Mouse (Mus musculus): ENCODE measurements around the gene Prr18. TPM values are rescaled to one million over a fixed set of nuclear protein-coding genes. Genes with fewer than 3 reads are reported as not detected.
A peak's percentile ranks its signal among the peaks of the same experiment; 100 is the strongest.

Gene Prr18
- polyA plus RNA-seq, 1 experiment from 2014 or later = 0.89 TPM

GRCm38 (mm10) chr17:8371834-8372233, 34.6 kb downstream of the Prr18 start:
- H3K4me1 ChIP-seq (replicated peaks) = peaks cover 65% of the 10 kb centered on the region
- H3K36me3 ChIP-seq = no peaks in the 10 kb centered on the region
- peak; percentile 92 for DNase-seq (ENCODE audit: low spot score)
- H3K4me3 ChIP-seq = peak overlapping the region; percentile 51
- H3K27ac ChIP-seq = peak overlapping the region; percentile 94
- H3K27me3 ChIP-seq (ENCODE audit: insufficient read depth, poor library complexity, severe bottlenecking) = no peaks in the 10 kb centered on the region
- 0% methylated on average over 7 of the region's 7 CpGs for WGBS
- no peaks in the 10 kb centered on the region for H3K9me3 ChIP-seq

- WGBS = 3% methylated on average over 18 of the region's 18 CpGs
- H3K27me3 ChIP-seq (ENCODE audit: insufficient read depth, poor library complexity, severe bottlenecking) = no peaks in the 10 kb centered on the region
- DNase-seq (ENCODE audit: low spot score) = peak; percentile 86
- H3K9me3 ChIP-seq = no peaks in the 10 kb centered on the region
- H3K27ac ChIP-seq = peak overlapping the region; percentile 94
- peak overlapping the region; percentile 51 for H3K4me3 ChIP-seq
- H3K36me3 ChIP-seq = no peaks in the 10 kb centered on the region
- peaks cover 59% of the 10 kb centered on the region for H3K4me1 ChIP-seq (replicated peaks)
These were observed 35.2 kb downstream of the Prr18 start for GRCm38 (mm10) chr17:8372286-8373046.

- Histone ChIP-seq H3K27ac (no peak overlapping the region), H3K9me3 (0 out of 2 replicates have a peak, but pooled peaks cover 3% of the 10 kb centered on the region), H3K27me3 (ENCODE audit: insufficient read depth, poor library complexity, severe bottlenecking) (no peaks in the 10 kb centered on the region), H3K36me3 (no peaks in the 10 kb centered on the region), H3K4me1 (replicated peaks) (peaks cover 13% of the 10 kb centered on the region), H3K4me3 (no peak overlapping the region)
- 63% methylated on average over 5 of the region's 5 CpGs for WGBS
- DNase-seq (ENCODE audit: low spot score) = no peak
These were observed 40.0 kb downstream of the Prr18 start for GRCm38 (mm10) chr17:8377298-8377697.

- Histone ChIP-seq H3K27me3 (ENCODE audit: insufficient read depth, poor library complexity, severe bottlenecking) (peaks cover 38% of the 10 kb centered on the region), H3K4me3 (no peak overlapping the region), H3K4me1 (replicated peaks) (peaks cover 15% of the 10 kb centered on the region), H3K36me3 (no peaks in the 10 kb centered on the region), H3K9me3 (0 out of 2 replicates have a peak, but pooled peaks cover 3% of the 10 kb centered on the region), H3K27ac (no peak overlapping the region)
- 92% methylated on average over 2 of the region's 2 CpGs for WGBS
- DNase-seq (ENCODE audit: low spot score) = no peak
These were observed 48.2 kb downstream of the Prr18 start for GRCm38 (mm10) chr17:8385441-8385840.

- peaks cover 15% of the 10 kb centered on the region for H3K4me1 ChIP-seq (replicated peaks)
- H3K36me3 ChIP-seq = no peaks in the 10 kb centered on the region
- peaks cover 55% of the 10 kb centered on the region for H3K27me3 ChIP-seq (ENCODE audit: insufficient read depth, poor library complexity, severe bottlenecking)
- no peaks in the 10 kb centered on the region for H3K9me3 ChIP-seq
- H3K27ac ChIP-seq = no peak overlapping the region
- peak overlapping the region; percentile 38; the same call in 1 of the 2 replicates for H3K4me3 ChIP-seq
- peak; percentile 55 for DNase-seq (ENCODE audit: low spot score)
- WGBS = 2% methylated on average over 13 of the region's 13 CpGs
These were observed 51.2 kb downstream of the Prr18 start for GRCm38 (mm10) chr17:8388463-8388862.

GRCm38 (mm10) chr17:8388990-8389789, 51.9 kb downstream of the Prr18 start:
- no peaks in the 10 kb centered on the region for H3K9me3 ChIP-seq
- no peak for DNase-seq (ENCODE audit: low spot score)
- H3K36me3 ChIP-seq = no peaks in the 10 kb centered on the region
- H3K4me1 ChIP-seq (replicated peaks) = peaks cover 15% of the 10 kb centered on the region
- under 1% methylated on average over 28 of the region's 28 CpGs for WGBS
- peak overlapping the region; percentile 38 for H3K4me3 ChIP-seq
- no peak overlapping the region for H3K27ac ChIP-seq
- peaks cover 55% of the 10 kb centered on the region for H3K27me3 ChIP-seq (ENCODE audit: insufficient read depth, poor library complexity, severe bottlenecking)

GRCm38 (mm10) chr17:8389790-8390095, 52.5 kb downstream of the Prr18 start:
- no peak overlapping the region; the same call in 1 of the 2 replicates for H3K4me3 ChIP-seq
- WGBS = 5% methylated on average over 10 of the region's 10 CpGs

GRCm38 (mm10) chr17:8390487-8390886, 53.2 kb downstream of the Prr18 start:
- Histone ChIP-seq H3K9me3 (no peaks in the 10 kb centered on the region), H3K27me3 (ENCODE audit: insufficient read depth, poor library complexity, severe bottlenecking) (peaks cover 55% of the 10 kb centered on the region), H3K27ac (no peak overlapping the region), H3K4me1 (replicated peaks) (peaks cover 15% of the 10 kb centered on the region), H3K36me3 (no peaks in the 10 kb centered on the region), H3K4me3 (no peak overlapping the region)
- no peak for DNase-seq (ENCODE audit: low spot score)
- 49% methylated on average over 4 of the region's 4 CpGs for WGBS

More at GRCm38 (mm10) chr17:8389790-8390095, 52.5 kb downstream of the Prr18 start:
- no peak for DNase-seq (ENCODE audit: low spot score)
- Histone ChIP-seq H3K27ac (no peak overlapping the region), H3K4me1 (replicated peaks) (peaks cover 15% of the 10 kb centered on the region), H3K9me3 (no peaks in the 10 kb centered on the region), H3K27me3 (ENCODE audit: insufficient read depth, poor library complexity, severe bottlenecking) (peaks cover 55% of the 10 kb centered on the region), H3K36me3 (no peaks in the 10 kb centered on the region)

Other genes starting within 250 kb of the Prr18 start
- 0.16 TPM in 1 of 2 replicates, not detected in the other for gene Gm49673, start 189.7 kb upstream of the Prr18 start, polyA plus RNA-seq (2016; fragmentation: Nextera tagmentation; extraction: Ambion mirVana)
- gene Rnaset2a, start 189.4 kb upstream of the Prr18 start, polyA plus RNA-seq (2016; fragmentation: Nextera tagmentation; extraction: Ambion mirVana) = 18.3 and 19.2 TPM in 2 replicates
- 40.5 and 43.6 TPM in 2 replicates for gene Fgfr1op, start 172.0 kb upstream of the Prr18 start, polyA plus RNA-seq (2016; fragmentation: Nextera tagmentation; extraction: Ambion mirVana)
- gene Ccr6, start 101.4 kb upstream of the Prr18 start, polyA plus RNA-seq (2016; fragmentation: Nextera tagmentation; extraction: Ambion mirVana) = 0.14 TPM in 1 of 2 replicates, not detected in the other
- gene Mpc1, start 54.6 kb upstream of the Prr18 start, polyA plus RNA-seq (2016; fragmentation: Nextera tagmentation; extraction: Ambion mirVana) = 79.5 and 106 TPM in 2 replicates
- gene Sft2d1, start 26.4 kb upstream of the Prr18 start, polyA plus RNA-seq (2016; fragmentation: Nextera tagmentation; extraction: Ambion mirVana) = 76.0 and 97.4 TPM in 2 replicates
- 0.42 and 0.82 TPM in 2 replicates for gene T2, start 18.5 kb downstream of the Prr18 start, polyA plus RNA-seq (2016; fragmentation: Nextera tagmentation; extraction: Ambion mirVana)
- 0.54 and 1.2 TPM in 2 replicates for gene T, start 97.0 kb downstream of the Prr18 start, polyA plus RNA-seq (2016; fragmentation: Nextera tagmentation; extraction: Ambion mirVana)
- gene Pde10a, start 187.9 kb downstream of the Prr18 start, polyA plus RNA-seq (2016; fragmentation: Nextera tagmentation; extraction: Ambion mirVana) = 4.4 and 7.2 TPM in 2 replicates
- not detected in 2 replicates for gene Gm17087, start 229.5 kb downstream of the Prr18 start, polyA plus RNA-seq (2016; fragmentation: Nextera tagmentation; extraction: Ambion mirVana)

Data from hindbrain, embryonic 10.5 days (tissue).